Mouse (Mus musculus) heart, adult 11 months (tissue): ENCODE data around the gene Gab2.

Experiments
- DNase-seq: peaks from one replicate; pipeline ENCODE4 v3.0.0; 2022

Gab2 gene

DNA sequence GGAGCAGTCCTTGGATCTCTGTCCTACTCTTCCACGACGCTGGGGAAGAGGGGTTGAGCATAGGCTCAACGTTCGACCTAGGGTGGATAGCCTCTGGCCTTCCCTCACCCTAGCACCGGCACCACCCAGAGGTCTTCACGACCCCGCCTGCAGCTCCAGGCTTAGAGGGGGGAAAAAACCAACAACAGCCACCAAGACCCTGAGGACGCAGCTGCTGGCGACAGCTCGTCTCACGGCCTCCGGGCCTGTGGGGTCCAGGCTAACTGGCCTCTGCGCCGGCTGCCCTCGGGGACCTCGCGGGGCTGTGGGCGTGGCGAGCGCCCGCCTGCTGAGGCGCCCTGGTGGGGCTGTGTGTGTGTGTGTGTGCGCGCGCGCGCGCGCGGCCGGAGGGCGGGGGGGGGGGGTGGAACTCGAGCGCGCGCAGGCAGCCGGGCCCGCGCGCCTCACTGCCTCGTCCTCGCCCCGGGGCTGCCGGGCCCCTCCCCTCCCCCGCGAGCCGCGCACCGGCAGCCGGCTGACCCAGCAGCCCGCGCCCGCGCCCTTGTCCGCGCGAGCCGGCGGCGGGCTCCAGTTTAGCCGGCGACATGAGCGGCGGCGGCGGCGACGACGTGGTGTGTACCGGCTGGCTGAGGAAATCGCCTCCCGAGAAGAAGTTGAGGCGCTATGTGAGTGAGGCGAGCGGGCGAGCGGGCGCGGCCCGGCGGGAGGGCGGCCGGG lies at the start of gene Gab2:
Gene Gab2 (plus strand): TSS at position 345 of the 717 bp plus-strand sequence.
- peak; percentile 99 for DNase-seq

- DNase-seq, result no peak
Observed at GRCm38 (mm10) chr7:97032412-97032811, 49.0 kb upstream of the Gab2 start.

GRCm38 (mm10) chr7:97039641-97040040 lies 41.7 kb upstream of the Gab2 start:
- no peak for DNase-seq

GRCm38 (mm10) chr7:97041868-97042449 lies 39.4 kb upstream of the Gab2 start:
- peak; percentile 55 for DNase-seq

DNA sequence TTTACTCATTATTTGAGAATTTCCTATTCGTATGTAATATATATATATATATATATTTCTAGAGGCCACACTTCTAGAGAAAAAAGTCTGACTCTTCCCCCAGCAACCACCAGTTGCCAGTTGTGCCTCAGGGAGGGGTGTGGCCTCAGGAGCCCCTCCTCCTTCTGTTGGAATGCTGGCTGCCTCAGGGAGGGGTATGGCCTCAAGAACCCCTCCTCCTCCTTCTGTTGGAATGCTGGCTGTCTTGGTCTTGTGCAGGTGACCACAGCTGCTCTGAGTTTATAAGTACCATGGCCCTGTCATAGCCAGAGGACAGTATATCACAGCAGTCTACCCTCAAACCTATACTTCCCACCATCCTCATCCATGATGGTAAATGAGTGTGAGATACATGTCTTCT lies 38.4 kb upstream of the Gab2 start:
- no peak for DNase-seq

DNA sequence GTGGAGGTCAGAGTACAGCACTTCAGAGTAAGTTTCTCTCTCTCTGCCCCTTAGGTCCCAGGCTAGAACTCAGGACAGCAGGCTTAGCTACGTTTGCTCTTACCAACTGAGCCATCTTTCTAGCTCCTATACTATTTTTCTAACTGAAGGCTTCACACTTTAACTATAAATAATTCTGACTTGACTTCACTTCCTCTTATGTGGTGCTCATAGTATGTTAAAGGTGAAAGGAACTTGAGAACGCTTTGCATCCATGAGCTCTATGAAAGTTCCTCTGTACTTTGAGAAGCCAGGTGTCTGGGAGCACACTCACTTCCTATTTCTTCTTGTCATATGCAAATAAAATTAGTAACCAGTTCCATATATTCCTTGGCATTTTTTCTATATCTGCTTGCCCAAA lies 20.4 kb upstream of the Gab2 start:
- DNase-seq, result no peak

DNA sequence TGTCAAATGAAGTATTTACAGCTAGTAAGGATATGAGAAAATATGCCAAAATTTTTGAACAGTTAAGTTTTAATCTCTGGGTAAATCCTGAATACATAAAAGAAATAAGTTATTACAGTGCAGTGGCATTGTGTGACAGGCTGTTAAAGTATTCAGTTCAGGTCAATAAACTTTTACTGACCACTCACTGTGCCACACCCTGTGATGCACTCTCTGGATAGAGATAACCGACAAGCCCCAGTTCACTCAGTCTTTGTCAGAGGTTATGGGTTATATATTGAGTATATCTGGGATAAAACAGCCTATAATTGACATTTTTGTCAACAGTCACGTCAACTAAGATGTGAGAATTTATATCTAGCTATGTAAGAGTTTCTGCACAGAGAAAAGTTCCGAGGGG lies 9.9 kb upstream of the Gab2 start:
- DNase-seq, result peak; percentile 27

DNA sequence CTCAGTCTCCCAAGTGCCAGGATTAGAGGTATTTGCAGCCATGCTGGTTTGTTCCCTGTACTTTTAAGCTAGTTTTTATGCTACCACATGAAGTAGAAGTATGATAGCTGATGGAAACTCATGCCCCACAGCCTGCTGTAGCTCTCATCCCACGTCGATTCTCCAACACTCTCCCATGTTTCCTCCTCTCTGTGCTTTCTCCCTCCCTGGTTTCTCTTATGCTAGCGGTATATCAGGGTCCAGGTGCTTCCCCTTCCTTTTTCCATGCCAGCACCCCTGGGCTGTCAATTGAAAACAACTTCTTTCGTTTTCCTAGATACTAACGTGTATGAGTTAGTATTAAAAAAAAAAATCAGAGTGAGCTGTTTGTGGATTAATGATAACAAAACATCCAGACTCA lies 9.3 kb upstream of the Gab2 start:
- peak; percentile 79 for DNase-seq

DNA sequence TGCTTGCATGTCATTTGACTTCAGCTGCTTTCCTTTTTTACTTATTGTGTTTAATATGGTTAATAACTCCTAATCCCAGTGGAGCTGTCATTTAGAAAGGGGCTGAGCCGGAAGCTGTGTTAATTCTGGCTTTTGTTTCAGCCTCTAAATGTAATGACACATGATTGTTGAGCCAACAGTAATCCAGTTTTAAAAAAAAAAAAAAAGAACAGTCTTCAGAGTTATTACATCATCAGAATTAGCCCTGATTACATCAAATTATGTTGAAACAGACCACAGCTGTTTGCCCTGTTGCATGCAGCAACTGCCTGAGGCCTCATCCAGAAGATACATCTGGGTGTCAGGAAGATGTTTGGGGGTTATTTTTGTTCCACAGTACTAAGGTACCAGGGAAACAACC lies 6.4 kb upstream of the Gab2 start:
- DNase-seq, result peak; percentile 81

GRCm38 (mm10) chr7:97076977-97077376 lies 4.4 kb upstream of the Gab2 start:
- DNase-seq, result no peak

GRCm38 (mm10) chr7:97078685-97079084 lies 2.7 kb upstream of the Gab2 start:
- DNase-seq, result peak; percentile 88

GRCm38 (mm10) chr7:97079145-97079544 lies 2.2 kb upstream of the Gab2 start:
- peak; percentile 95 for DNase-seq

- peak; percentile 89 for DNase-seq
Observed at GRCm38 (mm10) chr7:97079651-97080365, 1.6 kb upstream of the Gab2 start.

DNA sequence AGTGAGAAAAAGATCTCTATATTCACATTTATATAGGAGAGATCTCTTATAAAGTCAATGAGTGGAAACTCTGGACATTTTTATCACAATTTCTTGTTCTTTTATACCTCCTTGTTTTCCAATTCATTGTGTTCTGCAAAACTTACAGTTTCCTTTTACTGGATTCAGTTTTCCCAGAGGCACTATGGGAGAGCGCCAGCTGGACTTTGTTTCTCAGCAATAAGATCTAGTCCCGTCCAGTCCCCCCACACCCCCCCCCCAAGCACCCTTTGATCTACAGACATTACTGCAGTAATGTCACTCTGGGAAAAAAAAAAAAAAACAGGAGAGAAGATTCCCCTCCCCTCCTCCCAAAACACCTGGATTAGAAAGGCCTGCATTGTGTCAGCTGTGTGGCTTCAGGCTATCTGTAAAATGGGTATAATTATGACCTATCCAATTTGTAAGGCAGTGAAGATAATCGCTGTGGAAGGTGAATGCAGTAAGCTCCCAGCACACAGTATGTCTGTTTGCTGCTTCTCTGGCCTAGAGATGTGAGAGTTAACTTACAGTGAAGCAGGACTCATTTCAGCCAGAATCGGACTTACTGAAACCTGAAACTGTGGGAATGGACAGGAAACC lies 655 bp upstream of the Gab2 start:
- peak; percentile 18 for DNase-seq

DNA sequence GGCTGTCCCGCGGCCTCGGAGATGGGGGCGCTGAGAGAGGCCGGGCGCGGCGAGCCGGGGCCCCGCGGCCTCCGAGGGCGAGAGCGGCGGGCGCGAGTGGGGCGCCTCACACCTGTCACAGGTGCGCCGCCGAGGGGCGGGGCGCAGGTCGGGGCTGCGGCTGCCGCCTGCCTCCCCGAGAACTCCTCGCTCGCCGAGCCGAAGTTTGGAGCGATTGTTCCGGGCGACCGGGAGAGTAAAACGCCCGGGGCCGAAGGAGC lies 503 bp downstream of the Gab2 start:
- no peak for DNase-seq

DNA sequence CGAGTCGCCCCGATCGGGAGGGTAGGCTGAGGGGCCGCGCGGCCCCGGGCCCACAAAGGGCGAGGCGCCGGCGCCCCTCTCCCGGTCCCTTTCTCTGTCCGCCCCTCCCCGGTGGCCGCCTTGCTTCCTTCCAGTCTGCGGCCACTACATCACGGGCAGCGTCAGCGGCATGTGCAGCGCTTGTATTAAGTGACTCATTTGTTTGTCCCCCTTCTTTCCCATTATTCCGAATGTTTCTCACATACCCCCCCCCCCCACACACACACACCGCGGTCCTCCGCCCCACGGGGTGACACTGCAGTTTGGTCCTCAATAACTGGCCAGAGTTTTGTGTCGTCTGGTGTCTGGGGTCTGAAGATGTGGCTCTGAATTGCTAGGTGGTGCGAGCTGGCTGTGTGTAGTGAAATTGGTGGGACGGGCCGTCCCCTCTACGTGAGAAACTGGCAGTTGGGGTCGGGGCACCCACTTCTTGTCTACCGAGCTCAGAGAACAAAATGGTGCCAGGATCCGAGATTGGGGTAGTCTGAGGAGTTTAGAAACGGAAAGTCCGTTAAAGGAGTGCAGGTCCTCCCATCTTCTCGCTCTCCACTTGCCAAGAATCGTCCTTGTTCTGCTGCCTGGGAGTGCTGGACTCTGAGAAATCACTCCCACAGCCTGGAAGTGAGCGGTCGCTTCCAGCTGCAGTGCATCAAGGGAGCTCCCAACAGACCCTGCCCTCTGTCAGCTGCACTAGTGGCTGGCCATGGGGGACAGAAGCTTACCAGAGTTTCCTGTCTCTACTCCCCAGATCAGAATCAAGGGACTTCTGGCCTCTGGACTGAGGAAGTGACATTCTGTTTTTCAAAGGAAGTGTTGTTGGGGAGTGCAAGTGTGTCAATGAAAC lies 1.1 kb downstream of the Gab2 start:
- DNase-seq, result peak; percentile 99

GRCm38 (mm10) chr7:97083579-97083978 lies 2.2 kb downstream of the Gab2 start:
- peak; percentile 92 for DNase-seq

GRCm38 (mm10) chr7:97084181-97084580 lies 2.8 kb downstream of the Gab2 start:
- peak; percentile 96 for DNase-seq

GRCm38 (mm10) chr7:97085291-97085690 lies 3.9 kb downstream of the Gab2 start:
- DNase-seq, result no peak

DNA sequence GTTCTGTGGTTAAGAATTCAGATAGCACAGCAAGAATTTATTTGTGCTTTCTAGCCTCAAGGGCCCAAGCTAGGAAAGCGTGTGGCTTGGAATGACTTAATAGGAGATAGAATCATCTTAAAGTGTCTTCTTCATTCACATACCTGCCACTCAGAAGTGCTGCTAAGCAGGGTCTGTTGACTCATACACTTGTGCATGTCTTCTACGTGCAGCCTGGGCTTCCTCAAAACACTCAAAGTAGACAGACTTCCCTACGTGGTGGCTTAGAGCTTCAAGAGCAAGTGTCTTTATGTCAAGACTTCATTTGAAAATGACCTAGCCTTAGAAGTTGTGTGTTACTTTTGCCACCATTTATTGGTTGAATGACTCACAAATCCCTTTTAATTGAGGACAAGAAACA lies 12.9 kb downstream of the Gab2 start:
- no peak for DNase-seq

GRCm38 (mm10) chr7:97108119-97108518 lies 26.7 kb downstream of the Gab2 start:
- DNase-seq, result no peak

DNA sequence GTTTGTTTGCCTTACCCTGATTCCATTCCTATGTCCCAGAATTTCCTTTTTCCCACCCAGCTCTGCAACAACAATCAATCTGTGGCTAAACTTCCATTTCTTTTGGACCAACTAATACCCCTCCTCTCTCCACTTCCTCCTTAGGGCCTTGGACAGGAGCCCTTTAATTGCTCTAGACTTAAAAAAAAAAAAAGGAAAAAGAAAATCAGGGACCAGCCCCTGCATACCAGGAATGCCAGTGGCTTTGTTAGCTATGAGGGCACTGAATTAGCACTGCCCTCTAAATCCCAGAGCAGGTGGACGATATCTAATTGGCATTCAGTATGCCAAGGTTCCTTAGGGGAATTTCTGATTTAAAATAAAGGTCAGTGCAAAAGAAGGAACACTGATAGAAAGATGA lies 47.6 kb downstream of the Gab2 start:
- DNase-seq, result peak; percentile 91

- DNase-seq, result peak; percentile 88
Observed at GRCm38 (mm10) chr7:97136453-97136852, 55.1 kb downstream of the Gab2 start.
